ENCODE assay signal across 8 mouse cellular contexts in genomic region chr6:56049104-56049503, GRCm38 (mm10). TPM values are rescaled to one million over a fixed set of nuclear protein-coding genes. Genes with fewer than 3 reads are reported as not detected.
DNase-seq lines count a peak whose midpoint lies in the region; ATAC-seq and TF ChIP-seq lines count a peak whose summit lies in the region.

No protein-coding gene starts in this region.

- 35% methylated on average over 4 of the region's 4 CpGs for WGBS in kidney, embryonic 15.5 days
- 30% methylated on average over 4 of the region's 4 CpGs for WGBS in hindbrain, embryonic 12.5 days
- 33% methylated on average over 4 of the region's 4 CpGs for WGBS in neural tube, embryonic 13.5 days

- no peaks in the 10 kb centered on the region for H3K9me3 ChIP-seq in kidney, embryonic 15.5 days (replicated peaks)
- no peaks in the 10 kb centered on the region for H3K9me3 ChIP-seq in G1E (replicated peaks)
- H3K9me3 ChIP-seq in hindbrain, embryonic 12.5 days (replicated peaks), result 0 out of 2 replicates have a peak, but pooled peaks cover 3% of the 10 kb centered on the region
- H3K9me3 ChIP-seq in neural tube, embryonic 13.5 days, result no peaks in the 10 kb centered on the region

- H3K4me1 ChIP-seq in kidney, embryonic 15.5 days, result no peaks in the 10 kb centered on the region
- no peaks in the 10 kb centered on the region for H3K4me1 ChIP-seq in G1E (ENCODE audit: insufficient read depth, low read depth, low read length)
- H3K4me1 ChIP-seq in hindbrain, embryonic 12.5 days, result no peaks in the 10 kb centered on the region
- no peaks in the 10 kb centered on the region for H3K4me1 ChIP-seq in neural tube, embryonic 13.5 days (replicated peaks)

- TF ChIP-seq CTCF in G1E (IDR thresholded peaks at IDR 0.05; ENCODE audit: low read depth, low read length), result peak; percentile 11; the same call in 1 of the 2 replicates

- H3K36me3 ChIP-seq in kidney, embryonic 15.5 days, result no peaks in the 10 kb centered on the region
- H3K36me3 ChIP-seq in G1E (replicated peaks), result no peaks in the 10 kb centered on the region
- no peaks in the 10 kb centered on the region for H3K36me3 ChIP-seq in hindbrain, embryonic 12.5 days
- H3K36me3 ChIP-seq in neural tube, embryonic 13.5 days, result no peaks in the 10 kb centered on the region

- no peak for ATAC-seq in kidney, embryonic 15.5 days (replicated peaks; ENCODE audit: low FRiP score)
- ATAC-seq in G1E (ENCODE audit: extremely low read depth, insufficient number of reproducible peaks, low FRiP score, poor library complexity, severe bottlenecking), result no peak
- ATAC-seq in hindbrain, embryonic 12.5 days (ENCODE audit: low FRiP score), result 0 out of 2 replicates have a peak, but pooled peaks have one; percentile 57
- ATAC-seq in neural tube, embryonic 13.5 days (ENCODE audit: low read depth), result peak; percentile 77; the same call in 1 of the 2 replicates

- H3K27me3 ChIP-seq in kidney, embryonic 15.5 days, result no peaks in the 10 kb centered on the region
- H3K27me3 ChIP-seq in G1E (ENCODE audit: insufficient read depth, low read length), result no peaks in the 10 kb centered on the region
- no peaks in the 10 kb centered on the region for H3K27me3 ChIP-seq in hindbrain, embryonic 12.5 days
- no peaks in the 10 kb centered on the region for H3K27me3 ChIP-seq in neural tube, embryonic 13.5 days

- H3K4me2 ChIP-seq in kidney, embryonic 15.5 days, result no peak overlapping the region
- no peak overlapping the region for H3K4me2 ChIP-seq in hindbrain, embryonic 12.5 days (replicated peaks)
- no peak overlapping the region for H3K4me2 ChIP-seq in neural tube, embryonic 13.5 days

- peak; percentile 5 to 7 for DNase-seq in kidney, postnatal 4 days
- DNase-seq in G1E (ENCODE audit: low spot score), result no peak
- DNase-seq in c-Kit-positive CD71-positive TER-119-positive erythroid progenitor cells, embryonic 14.5 days (ENCODE audit: low spot score), result peak; percentile 3
- no peak for DNase-seq in spleen, adult 18-20 months
- no peak for DNase-seq in kidney, adult 11 months

- H3K9ac ChIP-seq in kidney, embryonic 15.5 days, result no peak overlapping the region
- H3K9ac ChIP-seq in hindbrain, embryonic 12.5 days, result no peak overlapping the region
- H3K9ac ChIP-seq in neural tube, embryonic 13.5 days, result no peak overlapping the region

- H3K27ac ChIP-seq in kidney, embryonic 15.5 days, result no peak overlapping the region
- no peak overlapping the region for H3K27ac ChIP-seq in hindbrain, embryonic 12.5 days
- no peak overlapping the region for H3K27ac ChIP-seq in neural tube, embryonic 13.5 days (replicated peaks)

- no peak overlapping the region for H3K4me3 ChIP-seq in kidney, embryonic 15.5 days (replicated peaks)
- H3K4me3 ChIP-seq in G1E (ENCODE audit: low read depth, low read length), result no peak overlapping the region
- no peak overlapping the region for H3K4me3 ChIP-seq in hindbrain, embryonic 12.5 days
- no peak overlapping the region for H3K4me3 ChIP-seq in neural tube, embryonic 13.5 days

RNA-seq across cellular contexts. Expression of gene Ppp1r17, which starts 31.8 kb away (rescaled TPM):
- polyA plus RNA-seq in kidney, embryonic 15.5 days (2015; fragmentation: Nextera tagmentation; extraction: Ambion mirVana), result 0.21 and 1.1 TPM in 2 replicates
- total RNA-seq in G1E (2014; fragmentation: Nextera tagmentation) (not detected in 2 replicates), G1E (2017) (not detected in 2 replicates)
- polyA plus RNA-seq in G1E (2012), result not detected in 2 replicates
- polyA plus RNA-seq in hindbrain, embryonic 12.5 days (2016; fragmentation: Nextera tagmentation; extraction: Ambion mirVana), result 15.6 and 20.5 TPM in 2 replicates
- 36.4 and 38.4 TPM in 2 replicates for polyA plus RNA-seq in neural tube, embryonic 13.5 days (2015; fragmentation: Nextera tagmentation; extraction: Ambion mirVana)

Comparison
In these comparisons a context has a peak if more than half of its experiments do, and no peak if none do; other contexts are left out.
1. DNase-seq: peak in kidney, postnatal 4 days (2 of 2) and c-Kit-positive CD71-positive TER-119-positive erythroid progenitor cells, embryonic 14.5 days (single experiment); none in G1E (single experiment), spleen, adult 18-20 months (0 of 2) and kidney, adult 11 months (single experiment).
2. ATAC-seq: peak in hindbrain, embryonic 12.5 days (single experiment) and neural tube, embryonic 13.5 days (single experiment); none in kidney, embryonic 15.5 days (single experiment) and G1E (single experiment).